Mouse (Mus musculus): Measurements from ENCODE around the gene Alpl. TPM values are rescaled to one million over a fixed set of nuclear protein-coding genes. Genes with fewer than 3 reads are reported as not detected.

Gene Alpl
- polyA plus RNA-seq, 1 experiment from 2014 or later = 14.6 TPM

GRCm38 (mm10) chr4:137732962-137733361, 63.2 kb downstream of the Alpl start:
- H3K9me3 ChIP-seq (replicated peaks) = no peaks in the 10 kb centered on the region
- H3K4me2 ChIP-seq = no peak overlapping the region
- H3K4me3 ChIP-seq (replicated peaks) = no peak overlapping the region
- H3K9ac ChIP-seq (replicated peaks) = no peak overlapping the region
- no peak overlapping the region for H3K27ac ChIP-seq (replicated peaks)
- peaks cover 31% of the 10 kb centered on the region for H3K4me1 ChIP-seq
- no peaks in the 10 kb centered on the region for H3K36me3 ChIP-seq
- H3K27me3 ChIP-seq (replicated peaks) = peaks cover 7% of the 10 kb centered on the region; the same call in 1 of the 2 replicates
- 87% methylated on average over 3 of the region's 3 CpGs for WGBS
- ATAC-seq (ENCODE audit: low FRiP score) = no peak

- Histone ChIP-seq H3K27ac (replicated peaks) (no peak overlapping the region), H3K36me3 (no peaks in the 10 kb centered on the region), H3K4me1 (peaks cover 37% of the 10 kb centered on the region), H3K9ac (replicated peaks) (no peak overlapping the region), H3K4me3 (replicated peaks) (no peak overlapping the region), H3K27me3 (replicated peaks) (peaks cover 7% of the 10 kb centered on the region), H3K4me2 (no peak overlapping the region), H3K9me3 (replicated peaks) (no peaks in the 10 kb centered on the region)
- 73% methylated on average over 3 of the region's 3 CpGs for WGBS
- ATAC-seq (ENCODE audit: low FRiP score) = no peak
Measured at GRCm38 (mm10) chr4:137732361-137732760, 63.8 kb downstream of the Alpl start.

GRCm38 (mm10) chr4:137731891-137732290, 64.3 kb downstream of the Alpl start:
- no peak overlapping the region for H3K4me3 ChIP-seq (replicated peaks)
- H3K27ac ChIP-seq (replicated peaks) = no peak overlapping the region
- no peak overlapping the region for H3K4me2 ChIP-seq
- ATAC-seq (ENCODE audit: low FRiP score) = no peak
- H3K36me3 ChIP-seq = no peaks in the 10 kb centered on the region
- WGBS = 75% methylated on average over 10 of the region's 10 CpGs
- H3K4me1 ChIP-seq = peaks cover 42% of the 10 kb centered on the region
- peaks cover 7% of the 10 kb centered on the region for H3K27me3 ChIP-seq (replicated peaks)
- H3K9ac ChIP-seq (replicated peaks) = no peak overlapping the region
- H3K9me3 ChIP-seq (replicated peaks) = no peaks in the 10 kb centered on the region

GRCm38 (mm10) chr4:137730757-137731156, 65.4 kb downstream of the Alpl start:
- 83% methylated on average over 8 of the region's 8 CpGs for WGBS
- no peak overlapping the region for H3K4me3 ChIP-seq (replicated peaks)
- no peak for ATAC-seq (ENCODE audit: low FRiP score)
- no peak overlapping the region for H3K9ac ChIP-seq (replicated peaks)
- H3K9me3 ChIP-seq (replicated peaks) = no peaks in the 10 kb centered on the region
- H3K36me3 ChIP-seq = no peaks in the 10 kb centered on the region
- H3K27me3 ChIP-seq (replicated peaks) = peaks cover 7% of the 10 kb centered on the region
- peaks cover 38% of the 10 kb centered on the region for H3K4me1 ChIP-seq
- no peak overlapping the region for H3K4me2 ChIP-seq
- H3K27ac ChIP-seq (replicated peaks) = no peak overlapping the region

- Histone ChIP-seq H3K27ac (replicated peaks) (no peak overlapping the region), H3K9me3 (replicated peaks) (no peaks in the 10 kb centered on the region), H3K9ac (replicated peaks) (no peak overlapping the region), H3K4me2 (no peak overlapping the region), H3K4me3 (replicated peaks) (no peak overlapping the region), H3K4me1 (peaks cover 38% of the 10 kb centered on the region), H3K36me3 (no peaks in the 10 kb centered on the region), H3K27me3 (replicated peaks) (peaks cover 7% of the 10 kb centered on the region)
- peak; percentile 36 for ATAC-seq (ENCODE audit: low FRiP score)
- 13% methylated on average over 3 of the region's 3 CpGs for WGBS
Measured at GRCm38 (mm10) chr4:137730134-137730533, 66.0 kb downstream of the Alpl start.

GRCm38 (mm10) chr4:137729155-137729855, 66.9 kb downstream of the Alpl start:
- peaks cover 38% of the 10 kb centered on the region for H3K4me1 ChIP-seq
- H3K27ac ChIP-seq (replicated peaks) = no peak overlapping the region
- no peaks in the 10 kb centered on the region for H3K9me3 ChIP-seq (replicated peaks)
- H3K27me3 ChIP-seq (replicated peaks) = peaks cover 9% of the 10 kb centered on the region
- peak; percentile 5; the same call in 1 of the 2 replicates for ATAC-seq (ENCODE audit: low FRiP score)
- H3K4me2 ChIP-seq = peak overlapping the region; percentile 57
- H3K9ac ChIP-seq (replicated peaks) = peak overlapping the region; percentile 44; the same call in 1 of the 2 replicates
- WGBS = 24% methylated on average over 24 of the region's 24 CpGs
- 0 out of 2 replicates have a peak, but pooled peaks cover 5% of the 10 kb centered on the region for H3K36me3 ChIP-seq
- H3K4me3 ChIP-seq (replicated peaks) = peak overlapping the region; percentile 30

- WGBS = 8% methylated on average over 17 of the region's 17 CpGs
- 0 out of 2 replicates have a peak, but pooled peaks cover 5% of the 10 kb centered on the region for H3K36me3 ChIP-seq
- H3K27ac ChIP-seq (replicated peaks) = no peak overlapping the region
- H3K4me1 ChIP-seq = peaks cover 45% of the 10 kb centered on the region
- H3K9me3 ChIP-seq (replicated peaks) = no peaks in the 10 kb centered on the region
- H3K4me2 ChIP-seq = peak overlapping the region; percentile 57
- H3K4me3 ChIP-seq (replicated peaks) = peak overlapping the region; percentile 30
- 0 out of 2 replicates have a peak, but pooled peaks have one; percentile 14 for ATAC-seq (ENCODE audit: low FRiP score)
- H3K27me3 ChIP-seq (replicated peaks) = peaks cover 16% of the 10 kb centered on the region
- H3K9ac ChIP-seq (replicated peaks) = peak overlapping the region; percentile 44; the same call in 1 of the 2 replicates
Measured at GRCm38 (mm10) chr4:137728399-137729154, 67.6 kb downstream of the Alpl start.

- ATAC-seq (ENCODE audit: low FRiP score) = peak; percentile 45
- Histone ChIP-seq H3K27me3 (replicated peaks) (peaks cover 23% of the 10 kb centered on the region), H3K4me1 (peaks cover 46% of the 10 kb centered on the region), H3K9me3 (replicated peaks) (no peaks in the 10 kb centered on the region), H3K27ac (replicated peaks) (no peak overlapping the region), H3K9ac (replicated peaks) (no peak overlapping the region; the same call in 1 of the 2 replicates), H3K36me3 (0 out of 2 replicates have a peak, but pooled peaks cover 5% of the 10 kb centered on the region), H3K4me3 (replicated peaks) (no peak overlapping the region), H3K4me2 (peak overlapping the region; percentile 57)
- 5% methylated on average over 16 of the region's 18 CpGs for WGBS
Measured at GRCm38 (mm10) chr4:137727506-137728187, 68.5 kb downstream of the Alpl start.

- Histone ChIP-seq H3K9ac (replicated peaks) (no peak overlapping the region; the same call in 1 of the 2 replicates), H3K9me3 (replicated peaks) (no peaks in the 10 kb centered on the region), H3K27ac (replicated peaks) (no peak overlapping the region), H3K4me3 (replicated peaks) (no peak overlapping the region), H3K36me3 (0 out of 2 replicates have a peak, but pooled peaks cover 5% of the 10 kb centered on the region), H3K4me2 (peak overlapping the region; percentile 57), H3K27me3 (replicated peaks) (peaks cover 23% of the 10 kb centered on the region), H3K4me1 (peaks cover 49% of the 10 kb centered on the region)
- no peak for ATAC-seq (ENCODE audit: low FRiP score)
- 73% methylated on average over 18 of the region's 18 CpGs for WGBS
Measured at GRCm38 (mm10) chr4:137726739-137727505, 69.3 kb downstream of the Alpl start.

GRCm38 (mm10) chr4:137725541-137726145, 70.5 kb downstream of the Alpl start:
- H3K9me3 ChIP-seq (replicated peaks) = no peaks in the 10 kb centered on the region
- no peak overlapping the region for H3K27ac ChIP-seq (replicated peaks)
- no peak overlapping the region for H3K4me2 ChIP-seq
- H3K4me3 ChIP-seq (replicated peaks) = no peak overlapping the region
- peaks cover 10% of the 10 kb centered on the region; the same call in 1 of the 2 replicates for H3K36me3 ChIP-seq
- H3K27me3 ChIP-seq (replicated peaks) = peaks cover 23% of the 10 kb centered on the region
- WGBS = 84% methylated on average over 13 of the region's 13 CpGs
- no peak overlapping the region for H3K9ac ChIP-seq (replicated peaks)
- no peak for ATAC-seq (ENCODE audit: low FRiP score)
- H3K4me1 ChIP-seq = peaks cover 49% of the 10 kb centered on the region

Measured in neural tube, embryonic 15.5 days (tissue).